Mouse (Mus musculus) E14TG2a.4 (cell line): Measurements from ENCODE around the gene Amh.

Experiments used
- CTCF ChIP-seq: conservative IDR thresholded peaks from 2 replicates; pipeline ENCODE4 v1.5.1; 2014; ENCODE audit warnings: low read length
- POU5F1 ChIP-seq: IDR thresholded peaks from 2 replicates; pipeline ENCODE4 v1.6.1; 2014; ENCODE audit warnings: low read length, borderline replicate concordance

GRCm38 (mm10) chr10:80758651-80759050 is 46.4 kb upstream of the Amh start:
- TF ChIP-seq CTCF (no peak), POU5F1 (no peak)
